Mouse (Mus musculus) kidney, embryonic 15.5 days (tissue): ENCODE data around the gene Palld. TPM values are rescaled to one million over a fixed set of nuclear protein-coding genes. Genes with fewer than 3 reads are reported as not detected.

Experiments used
- ATAC-seq: fragments of 200-750 bp; cut with Nextera tagmentation; replicated peaks from 2 replicates; pipeline ENCODE4 v1.8.0; 2017; ENCODE audit warnings: moderate TSS enrichment; ENCODE audit not compliant: low FRiP score
- H3K27ac ChIP-seq: fragments of 300-500 bp; sonication (generic); 2 replicates; pipeline ENCODE4 v1.5.1; 2015; ENCODE audit warnings: mild to moderate bottlenecking, inconsistent platforms
- H3K27me3 ChIP-seq: fragments of 300-500 bp; sonication (generic); 2 replicates; pipeline ENCODE4 v1.6.1; 2015; ENCODE audit warnings: inconsistent platforms
- H3K36me3 ChIP-seq: fragments of 300-500 bp; sonication (generic); 2 replicates; pipeline ENCODE4 v1.6.1; 2015; ENCODE audit warnings: inconsistent platforms
- H3K4me1 ChIP-seq: fragments of 300-500 bp; sonication (generic); 2 replicates; pipeline ENCODE4 v1.6.1; 2015; ENCODE audit warnings: inconsistent platforms
- H3K4me2 ChIP-seq: fragments of 300-500 bp; sonication (generic); 2 replicates; pipeline ENCODE4 v1.6.1; 2015; ENCODE audit warnings: moderate library complexity, mild to moderate bottlenecking, inconsistent platforms
- H3K4me3 ChIP-seq: fragments of 300-500 bp; sonication (generic); replicated peaks from 2 replicates; pipeline ENCODE4 v1.5.1; 2015; ENCODE audit warnings: mild to moderate bottlenecking, inconsistent platforms
- H3K9ac ChIP-seq: fragments of 300-500 bp; sonication (generic); 2 replicates; pipeline ENCODE4 v1.6.1; 2015; ENCODE audit warnings: mild to moderate bottlenecking, inconsistent platforms
- H3K9me3 ChIP-seq: fragments of 300-500 bp; sonication (generic); replicated peaks from 2 replicates; pipeline ENCODE4 v1.6.1; 2016; ENCODE audit warnings: inconsistent platforms
- WGBS: fragments of 180-500 bp; shearing (Covaris S2); methylation state at CpG from one replicate; pipeline ENCODE4 v1.1.7; 2015; ENCODE audit warnings: mixed read lengths; 5-methylcytosine and 5-hydroxymethylcytosine counted together
- polyA plus RNA-seq: library from polyadenylated mRNA; unstranded; fragments of >200 nt; fragmentation: Nextera tagmentation; extraction: Ambion mirVana; gene quantifications from 2 replicates; pipeline ENCODE4 v1.2.1, GENCODE M21; 2015

The Palld gene
- polyA plus RNA-seq, 1 experiment from 2014 or later: 76.7 TPM

DNA sequence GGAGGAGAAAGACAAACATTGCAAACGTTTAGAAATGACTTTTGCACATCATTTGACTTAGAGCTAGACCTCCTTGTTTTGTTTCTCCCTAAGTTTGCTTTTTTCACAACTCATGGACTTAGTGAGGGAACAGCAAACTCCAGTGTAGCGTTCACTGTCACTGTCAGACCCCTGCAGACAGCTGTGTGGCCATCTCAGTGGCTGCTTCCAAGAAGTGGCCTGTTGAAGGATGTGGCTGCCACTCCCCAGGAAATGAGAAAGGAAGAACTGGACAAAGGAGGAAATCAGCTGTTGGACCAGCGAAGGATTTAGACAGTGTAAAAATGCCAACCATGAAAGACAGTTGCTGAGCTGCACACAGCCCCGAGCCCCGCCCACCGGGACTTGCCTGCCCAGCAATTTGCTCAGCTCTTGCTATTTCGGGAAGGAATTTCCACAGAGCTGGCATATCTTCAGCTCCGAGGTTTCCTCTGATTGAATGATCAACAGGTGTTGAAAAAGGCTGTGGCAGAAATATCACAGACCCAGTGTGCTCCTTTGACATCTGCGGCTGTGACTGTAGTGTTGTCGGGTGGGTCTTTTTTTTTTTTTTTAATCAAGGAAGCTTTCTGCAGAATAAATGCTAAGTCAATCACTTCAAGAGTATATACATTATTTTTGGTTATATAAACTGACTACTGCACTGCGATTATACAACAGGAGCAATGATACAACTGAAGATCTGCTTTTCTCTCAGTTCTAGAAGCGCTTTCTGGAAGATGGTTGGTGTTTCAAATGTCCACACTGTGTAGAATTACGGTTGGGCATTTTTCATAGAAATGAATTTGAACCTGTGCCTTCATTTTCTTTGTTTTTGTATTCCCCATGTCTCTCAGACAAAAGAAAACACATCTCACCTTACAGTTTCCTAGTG lies 6.1 kb upstream of the Palld start:
- ATAC-seq: 0 out of 2 replicates have a peak, but pooled peaks have one; percentile 9
- Histone ChIP-seq H3K4me3 (no peak overlapping the region), H3K36me3 (no peaks in the 10 kb centered on the region), H3K27ac (no peak overlapping the region), H3K9ac (no peak overlapping the region), H3K4me2 (no peak overlapping the region), H3K27me3 (no peaks in the 10 kb centered on the region), H3K9me3 (no peaks in the 10 kb centered on the region), H3K4me1 (peaks cover 5% of the 10 kb centered on the region; the same call in 1 of the 2 replicates)
- WGBS: 60% methylated on average over 13 of the region's 13 CpGs

DNA sequence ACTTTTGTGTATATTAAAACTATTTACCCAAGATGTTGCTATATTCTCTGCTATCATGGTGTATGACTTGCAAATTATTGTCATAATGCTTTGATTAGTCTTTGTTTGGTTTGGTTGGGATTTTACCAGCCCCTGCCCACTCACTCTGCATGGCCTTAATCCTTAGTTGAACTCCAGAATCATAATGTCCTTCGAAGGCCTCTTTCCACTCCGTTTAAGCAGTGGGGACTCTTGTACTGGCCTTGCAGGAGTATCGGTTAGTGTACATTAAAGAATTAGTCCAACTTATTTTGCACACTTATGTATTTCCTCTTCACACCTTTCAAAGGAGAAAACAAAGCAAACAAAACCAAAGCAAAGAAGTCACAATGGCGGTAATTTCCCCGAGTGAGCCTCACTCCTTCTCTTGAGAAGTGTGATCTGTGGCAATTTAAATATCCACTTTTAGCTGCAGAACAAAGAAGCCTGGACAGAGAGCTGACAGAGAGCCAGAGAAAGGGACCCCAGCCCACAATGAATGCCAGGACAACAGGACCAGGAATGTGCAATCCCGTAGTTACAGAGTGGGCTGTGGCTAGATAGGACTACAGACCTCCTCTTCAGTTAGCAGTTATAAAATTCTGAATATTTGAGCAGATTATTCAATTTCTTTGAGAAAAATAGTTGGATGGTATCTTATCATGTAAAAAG lies 1.3 kb downstream of the Palld start:
- H3K9ac ChIP-seq: no peak overlapping the region
- H3K9me3 ChIP-seq: no peaks in the 10 kb centered on the region
- no peak overlapping the region for H3K4me2 ChIP-seq
- H3K36me3 ChIP-seq: no peaks in the 10 kb centered on the region
- H3K4me1 ChIP-seq: no peaks in the 10 kb centered on the region
- no peak overlapping the region for H3K27ac ChIP-seq
- H3K4me3 ChIP-seq: no peak overlapping the region
- WGBS: 71% methylated on average over 6 of the region's 6 CpGs
- no peak for ATAC-seq
- no peaks in the 10 kb centered on the region for H3K27me3 ChIP-seq

DNA sequence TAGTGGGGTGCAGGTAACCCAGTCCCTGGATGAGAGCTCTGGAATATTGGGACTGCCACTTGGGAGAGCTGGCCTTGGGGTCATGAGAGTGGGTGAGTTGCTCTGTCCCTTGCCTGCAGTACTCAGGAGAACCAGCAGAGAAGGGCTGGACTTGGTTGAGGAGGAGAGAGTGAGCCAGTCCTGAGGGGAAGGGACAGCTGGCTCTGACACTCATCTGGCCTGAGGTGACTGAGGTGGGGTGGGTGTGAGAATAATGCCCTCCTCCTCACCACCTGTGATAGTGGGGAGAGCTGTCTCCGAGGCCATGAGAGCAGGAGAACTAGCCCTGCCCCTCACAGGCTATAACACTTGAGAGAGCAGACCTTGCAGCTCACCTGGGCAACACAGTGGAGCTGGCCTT lies 5.1 kb downstream of the Palld start:
- Histone ChIP-seq H3K4me2 (no peak overlapping the region), H3K9ac (no peak overlapping the region), H3K27ac (no peak overlapping the region), H3K36me3 (no peaks in the 10 kb centered on the region), H3K4me1 (no peaks in the 10 kb centered on the region), H3K27me3 (no peaks in the 10 kb centered on the region), H3K9me3 (no peaks in the 10 kb centered on the region), H3K4me3 (no peak overlapping the region)
- no peak for ATAC-seq
- WGBS: 70% methylated on average over 1 of the region's 1 CpGs

- no peak overlapping the region for H3K4me3 ChIP-seq
- H3K27ac ChIP-seq: no peak overlapping the region
- H3K9me3 ChIP-seq: no peaks in the 10 kb centered on the region
- no peak overlapping the region for H3K4me2 ChIP-seq
- H3K4me1 ChIP-seq: no peaks in the 10 kb centered on the region
- ATAC-seq: no peak
- H3K27me3 ChIP-seq: no peaks in the 10 kb centered on the region
- H3K9ac ChIP-seq: no peak overlapping the region
- 89% methylated on average over 1 of the region's 1 CpGs for WGBS
- H3K36me3 ChIP-seq: no peaks in the 10 kb centered on the region
These were observed 5.7 kb downstream of the Palld start for GRCm38 (mm10) chr8:61896742-61897141.

DNA sequence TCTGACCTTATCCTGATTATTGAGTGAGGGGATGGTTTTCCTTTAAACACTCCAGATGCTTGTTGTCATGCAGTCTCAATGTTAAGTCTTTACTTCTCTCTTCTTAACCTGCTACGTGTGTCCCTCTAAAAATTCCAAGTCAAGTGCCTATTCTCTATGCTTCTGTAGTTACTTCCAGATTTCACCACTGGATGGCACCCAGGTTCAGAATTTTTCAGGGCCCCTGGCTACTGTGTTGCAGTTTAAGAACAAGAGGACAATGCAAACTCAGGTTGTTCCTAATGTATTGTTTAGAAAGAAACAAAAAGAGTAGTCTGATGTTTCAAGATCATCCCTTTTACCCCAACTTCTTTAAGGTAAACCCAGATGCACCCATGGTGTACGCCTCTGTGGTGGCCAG lies 8.4 kb downstream of the Palld start:
- no peaks in the 10 kb centered on the region for H3K4me1 ChIP-seq
- no peaks in the 10 kb centered on the region for H3K36me3 ChIP-seq
- no peaks in the 10 kb centered on the region for H3K27me3 ChIP-seq
- WGBS: 56% methylated on average over 2 of the region's 2 CpGs
- H3K9me3 ChIP-seq: no peaks in the 10 kb centered on the region
- H3K4me3 ChIP-seq: no peak overlapping the region
- ATAC-seq: peak; percentile 46; the same call in 1 of the 2 replicates
- H3K9ac ChIP-seq: no peak overlapping the region
- no peak overlapping the region for H3K4me2 ChIP-seq
- no peak overlapping the region for H3K27ac ChIP-seq

GRCm38 (mm10) chr8:61877607-61878006 lies 24.9 kb downstream of the Palld start:
- peak overlapping the region; percentile 13; the same call in 1 of the 2 replicates for H3K4me2 ChIP-seq
- no peaks in the 10 kb centered on the region for H3K27me3 ChIP-seq
- 35% methylated on average over 7 of the region's 7 CpGs for WGBS
- no peak for ATAC-seq
- peaks cover 7% of the 10 kb centered on the region; the same call in 1 of the 2 replicates for H3K4me1 ChIP-seq
- 0 out of 2 replicates have a peak overlapping the region, but pooled peaks have one; percentile 32 for H3K27ac ChIP-seq
- H3K9me3 ChIP-seq: no peaks in the 10 kb centered on the region
- H3K4me3 ChIP-seq: no peak overlapping the region
- H3K9ac ChIP-seq: no peak overlapping the region
- no peaks in the 10 kb centered on the region for H3K36me3 ChIP-seq

GRCm38 (mm10) chr8:61875290-61875689 lies 27.2 kb downstream of the Palld start:
- H3K9ac ChIP-seq: no peak overlapping the region
- no peaks in the 10 kb centered on the region for H3K27me3 ChIP-seq
- ATAC-seq: no peak
- no peak overlapping the region for H3K4me2 ChIP-seq
- peaks cover 7% of the 10 kb centered on the region; the same call in 1 of the 2 replicates for H3K4me1 ChIP-seq
- H3K27ac ChIP-seq: no peak overlapping the region
- no peaks in the 10 kb centered on the region for H3K36me3 ChIP-seq
- WGBS: 7% methylated on average over 5 of the region's 5 CpGs
- H3K4me3 ChIP-seq: no peak overlapping the region
- no peaks in the 10 kb centered on the region for H3K9me3 ChIP-seq

- WGBS: 55% methylated on average over 9 of the region's 9 CpGs
These were observed 28.5 kb downstream of the Palld start for GRCm38 (mm10) chr8:61873994-61874393.

DNA sequence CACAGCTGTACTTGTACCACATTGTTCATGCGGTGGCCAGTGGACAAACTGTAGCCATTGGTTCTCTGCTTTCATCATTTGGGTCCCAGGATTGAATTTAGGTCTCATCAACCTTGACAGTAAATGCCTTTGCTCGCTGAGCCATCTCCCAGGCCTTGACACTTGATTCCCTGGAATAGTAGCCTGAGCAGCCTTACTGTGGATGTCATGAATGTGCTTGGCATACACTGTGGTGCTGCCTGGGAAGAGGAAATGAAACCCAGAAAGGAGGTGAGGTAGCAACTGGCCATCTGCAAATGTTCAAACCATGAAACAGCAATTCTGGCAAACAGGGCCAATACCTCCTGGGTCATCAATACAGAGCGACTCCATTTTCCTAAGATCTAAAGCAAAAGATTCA lies 34.0 kb downstream of the Palld start:
- Histone ChIP-seq H3K27ac (no peak overlapping the region), H3K4me3 (no peak overlapping the region), H3K4me2 (no peak overlapping the region), H3K27me3 (no peaks in the 10 kb centered on the region), H3K9me3 (no peaks in the 10 kb centered on the region), H3K36me3 (no peaks in the 10 kb centered on the region), H3K9ac (no peak overlapping the region), H3K4me1 (no peaks in the 10 kb centered on the region)
- no peak for ATAC-seq
- WGBS: 63% methylated on average over 3 of the region's 3 CpGs

More at GRCm38 (mm10) chr8:61873994-61874393, 28.5 kb downstream of the Palld start:
- H3K9me3 ChIP-seq: no peaks in the 10 kb centered on the region
- ATAC-seq: no peak
- H3K27ac ChIP-seq: no peak overlapping the region
- H3K27me3 ChIP-seq: no peaks in the 10 kb centered on the region
- H3K4me2 ChIP-seq: no peak overlapping the region
- H3K4me1 ChIP-seq: peaks cover 7% of the 10 kb centered on the region; the same call in 1 of the 2 replicates
- H3K4me3 ChIP-seq: no peak overlapping the region
- H3K9ac ChIP-seq: no peak overlapping the region
- H3K36me3 ChIP-seq: no peaks in the 10 kb centered on the region

DNA sequence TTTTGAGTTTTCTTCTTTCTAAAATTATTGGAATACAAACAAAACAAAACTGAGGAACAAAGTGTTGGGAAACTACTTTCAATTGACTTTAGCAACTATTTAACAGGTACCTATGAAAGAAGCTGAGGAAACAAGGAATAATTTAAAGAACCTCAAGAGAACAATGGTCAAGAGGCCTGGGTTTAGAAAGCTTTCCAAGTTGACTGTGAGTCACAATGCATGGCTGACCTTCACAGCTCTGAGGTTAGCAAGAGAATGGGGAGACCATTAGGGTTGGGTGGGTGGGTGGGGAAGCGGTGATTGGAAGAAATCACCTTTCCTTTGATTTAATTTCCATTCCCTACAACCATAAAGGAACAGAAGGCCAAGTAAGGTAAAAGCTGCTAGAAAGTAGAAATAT lies 35.6 kb downstream of the Palld start:
- H3K36me3 ChIP-seq: no peaks in the 10 kb centered on the region
- no peaks in the 10 kb centered on the region for H3K27me3 ChIP-seq
- no peaks in the 10 kb centered on the region for H3K4me1 ChIP-seq
- WGBS: 95% methylated on average over 1 of the region's 1 CpGs
- no peak for ATAC-seq
- H3K9me3 ChIP-seq: no peaks in the 10 kb centered on the region
- H3K9ac ChIP-seq: no peak overlapping the region
- H3K4me3 ChIP-seq: no peak overlapping the region
- no peak overlapping the region for H3K27ac ChIP-seq
- no peak overlapping the region for H3K4me2 ChIP-seq

DNA sequence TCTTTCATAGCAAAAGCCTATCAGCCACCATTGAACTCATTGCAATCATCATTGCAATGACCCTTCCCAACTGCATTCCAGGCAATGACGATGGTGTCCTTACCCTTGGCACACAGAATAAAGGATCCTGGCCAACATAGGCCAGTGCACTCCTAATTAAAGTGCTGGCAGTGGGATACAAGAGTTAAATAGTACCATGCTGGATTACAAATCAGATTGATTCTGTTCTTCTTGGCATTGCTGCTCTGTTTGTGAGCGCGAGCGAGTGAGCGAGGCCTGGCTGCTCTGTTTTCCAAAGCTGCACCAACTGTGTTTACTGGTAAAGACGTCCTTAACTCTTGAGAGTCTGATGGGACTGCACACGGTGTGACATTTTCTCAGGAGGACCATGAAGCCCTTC lies 37.1 kb downstream of the Palld start:
- Histone ChIP-seq H3K27ac (no peak overlapping the region), H3K4me2 (no peak overlapping the region), H3K9me3 (no peaks in the 10 kb centered on the region), H3K4me3 (no peak overlapping the region), H3K36me3 (no peaks in the 10 kb centered on the region), H3K4me1 (no peaks in the 10 kb centered on the region), H3K27me3 (no peaks in the 10 kb centered on the region), H3K9ac (no peak overlapping the region)
- no peak for ATAC-seq
- WGBS: 89% methylated on average over 7 of the region's 7 CpGs

DNA sequence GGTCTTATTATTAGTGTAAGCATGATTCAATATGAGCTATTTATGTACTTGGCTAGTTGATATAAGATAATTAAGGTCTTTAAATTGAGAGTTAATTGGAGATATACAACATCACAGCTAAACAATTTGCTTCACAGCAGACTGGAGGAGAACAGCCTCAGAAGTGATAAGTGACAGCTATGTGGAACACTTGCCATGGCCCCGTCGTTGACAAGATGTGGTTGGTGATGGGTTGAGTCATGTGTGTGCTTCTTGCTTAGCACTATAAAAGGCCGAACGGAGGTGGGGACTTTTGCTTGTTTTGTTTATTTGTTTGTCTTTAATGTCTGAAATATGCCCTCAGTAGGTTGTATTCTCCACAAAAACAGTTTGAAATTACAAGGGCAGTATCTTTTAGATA lies 51.2 kb downstream of the Palld start:
- WGBS: 83% methylated on average over 4 of the region's 4 CpGs
- H3K4me1 ChIP-seq: peaks cover 9% of the 10 kb centered on the region
- H3K9ac ChIP-seq: no peak overlapping the region
- H3K27ac ChIP-seq: no peak overlapping the region
- H3K36me3 ChIP-seq: no peaks in the 10 kb centered on the region
- H3K4me2 ChIP-seq: no peak overlapping the region
- H3K9me3 ChIP-seq: no peaks in the 10 kb centered on the region
- H3K27me3 ChIP-seq: no peaks in the 10 kb centered on the region
- no peak overlapping the region for H3K4me3 ChIP-seq
- no peak for ATAC-seq
